Mouse (Mus musculus): ENCODE data around the gene Ly86. TPM values are rescaled to one million over a fixed set of nuclear protein-coding genes. Genes with fewer than 3 reads are reported as not detected.

Ly86 gene
- total and polyA plus RNA-seq, 3 experiments: 172 to 427 (median 290) TPM

- peak; percentile 5; the same call in 1 of the 2 replicates for TF ChIP-seq CHD1 (IDR thresholded peaks at IDR 0.05; ENCODE audit: low read depth, low read length)
- no peak for TF ChIP-seq MYC (IDR thresholded peaks at IDR 0.05; ENCODE audit: low read depth, low read length)
- no peak for TF ChIP-seq ZMIZ1 (IDR thresholded peaks at IDR 0.05; ENCODE audit: low read depth, low read length)
- no peak for TF ChIP-seq ETS1 (conservative IDR thresholded peaks at IDR 0.05; ENCODE audit: low read depth, low read length)
- no peak for TF ChIP-seq POLR2AphosphoS2 (IDR thresholded peaks at IDR 0.05; ENCODE audit: low read depth, low read length)
- TF ChIP-seq ZKSCAN1 (IDR thresholded peaks at IDR 0.05; ENCODE audit: borderline replicate concordance, low read depth, low read length): no peak
- no peak for TF ChIP-seq NRF1 (IDR thresholded peaks at IDR 0.05; ENCODE audit: low read depth, low read length)
- no peak for TF ChIP-seq MAZ (IDR thresholded peaks at IDR 0.05; ENCODE audit: low read depth, low read length)
- no peak; the same call in 1 of the 2 replicates for TF ChIP-seq IRF4 (IDR thresholded peaks at IDR 0.05; ENCODE audit: low read depth, low read length)
- no peak; the same call in 1 of the 2 replicates for TF ChIP-seq MAX (IDR thresholded peaks at IDR 0.05; ENCODE audit: low read length)
- no peak for TF ChIP-seq HCFC1 (IDR thresholded peaks at IDR 0.05; ENCODE audit: low read depth, low read length)
- TF ChIP-seq ZC3H11A (IDR thresholded peaks at IDR 0.05; ENCODE audit: low read depth, low read length): no peak
- no peak for TF ChIP-seq USF1 (IDR thresholded peaks at IDR 0.05; ENCODE audit: low read depth, low read length)
- no peak for TF ChIP-seq ZNF384 (IDR thresholded peaks at IDR 0.05; ENCODE audit: low read depth, low read length)
- TF ChIP-seq PAX5 (IDR thresholded peaks at IDR 0.05; ENCODE audit: low read length): no peak
- TF ChIP-seq USF2 (conservative IDR thresholded peaks at IDR 0.05; ENCODE audit: low read depth, low read length): no peak
- TF ChIP-seq BHLHE40 (IDR thresholded peaks at IDR 0.05; ENCODE audit: low read depth, low read length): no peak
- TF ChIP-seq SIN3A (IDR thresholded peaks at IDR 0.05; ENCODE audit: low read length): 0 out of 2 replicates have a peak, but pooled peaks have one; percentile 56
Observed at GRCm38 (mm10) chr13:37434137-37434772, 89.2 kb downstream of the Ly86 start (continued).

GRCm38 (mm10) chr13:37434841-37435240, 89.8 kb downstream of the Ly86 start:
- Histone ChIP-seq H3K4me1 (ENCODE audit: control insufficient read depth in 1 of 2, insufficient read depth in 2 of 2) (peaks cover 8 to 27% of the 10 kb centered on the region in 2 experiments), H3K36me3 (replicated peaks in 1 of 2; ENCODE audit: control insufficient read depth in 1 of 2, insufficient read depth in 1 of 2, low read length in 1 of 2) (no peaks in the 10 kb centered on the region), H3K9me3 (replicated peaks; ENCODE audit: low read length) (no peaks in the 10 kb centered on the region), H3K4me2 (ENCODE audit: insufficient read depth, low read depth, poor library complexity, severe bottlenecking) (peak overlapping the region; percentile 79), H3K9ac (ENCODE audit: insufficient read depth, low read depth) (peak overlapping the region; percentile 55), H3K79me2 (replicated peaks; ENCODE audit: control insufficient read depth, extremely low read depth, insufficient read depth, poor library complexity, severe bottlenecking) (no peaks in the 10 kb centered on the region), H3K27me3 (replicated peaks) (no peaks in the 10 kb centered on the region), H3K4me3 (replicated peaks in 1 of 3; ENCODE audit: low read depth in 2 of 3, low read length in 2 of 3, poor library complexity in 1 of 3) (peak overlapping the region; percentile 59 to 69 (median 69)), H3K27ac (ENCODE audit: insufficient read depth, low read depth) (no peak overlapping the region)
- dilution Hi-C loops (cut with MboI; ENCODE audit: extremely low pct_ligation_motif_present, extremely low pct_unique_long_range_greater_than_20kb, low sequenced_read_pairs): no loop called here
- no peak for DNase-seq (ENCODE audit: extremely low read depth)
- in situ Hi-C loops (cut with MboI; ENCODE audit: low pct_ligation_motif_present, low pct_unique_long_range_greater_than_20kb, low sequenced_read_pairs): no loop called here
- TF ChIP-seq MAZ (IDR thresholded peaks at IDR 0.05; ENCODE audit: low read depth, low read length): no peak
- TF ChIP-seq MAX (IDR thresholded peaks at IDR 0.05; ENCODE audit: low read length): no peak
- TF ChIP-seq POLR2A (IDR thresholded peaks at IDR 0.05; ENCODE audit: low read depth, low read length): no peak
- no peak for TF ChIP-seq NELFE (IDR thresholded peaks at IDR 0.05; ENCODE audit: low read depth, low read length)
- TF ChIP-seq ZNF384 (IDR thresholded peaks at IDR 0.05; ENCODE audit: low read depth, low read length): no peak
- no peak for TF ChIP-seq SIN3A (IDR thresholded peaks at IDR 0.05; ENCODE audit: low read length)
- TF ChIP-seq ZKSCAN1 (IDR thresholded peaks at IDR 0.05; ENCODE audit: borderline replicate concordance, low read depth, low read length): no peak
- no peak for TF ChIP-seq USF1 (IDR thresholded peaks at IDR 0.05; ENCODE audit: low read depth, low read length)
- TF ChIP-seq ZC3H11A (IDR thresholded peaks at IDR 0.05; ENCODE audit: low read depth, low read length): no peak
- TF ChIP-seq ETS1 (conservative IDR thresholded peaks at IDR 0.05; ENCODE audit: low read depth, low read length): no peak
- TF ChIP-seq MEF2A (IDR thresholded peaks at IDR 0.05; ENCODE audit: borderline replicate concordance, low read depth, low read length): no peak
